Mouse (Mus musculus): ENCODE measurements at regions not wholly inside any gene's neighbourhood (a gene's known extent, or its start where the extent isn't known, plus 50 kb on each side); places are given as distances from the start of the nearest gene placed in this dataset.

GRCm38 (mm10) chr15:38167618-38168152 is 742.3 kb downstream of the 4930447A16Rik start:
- 82% methylated on average over 7 of the region's 7 CpGs for whole genome bisulfite sequencing

GRCm38 (mm10) chr15:38169191-38169590 is 743.8 kb downstream of the 4930447A16Rik start:
- H3K4me3 ChIP-seq (replicated peaks) = no peak overlapping the region
- 60% methylated on average over 8 of the region's 8 CpGs for WGBS
- H3K4me1 ChIP-seq (replicated peaks) = peaks cover 20% of the 10 kb centered on the region
- H3K4me2 ChIP-seq = no peak overlapping the region
- H3K27me3 ChIP-seq = no peaks in the 10 kb centered on the region; the same call in 1 of the 2 replicates
- H3K27ac ChIP-seq = peak overlapping the region; percentile 59; the same call in 1 of the 2 replicates
- H3K36me3 ChIP-seq = no peaks in the 10 kb centered on the region
- H3K9ac ChIP-seq (replicated peaks) = no peak overlapping the region
- ATAC-seq (ENCODE audit: insufficient number of reproducible peaks, insufficient read depth, low FRiP score, low TSS enrichment, low read depth) = no peak
- no peaks in the 10 kb centered on the region for H3K9me3 ChIP-seq

More at GRCm38 (mm10) chr15:38167618-38168152, 742.3 kb downstream of the 4930447A16Rik start:
- Histone ChIP-seq H3K27ac (no peak overlapping the region), H3K4me3 (replicated peaks) (no peak overlapping the region), H3K4me1 (replicated peaks) (peaks cover 20% of the 10 kb centered on the region), H3K9me3 (no peaks in the 10 kb centered on the region), H3K36me3 (no peaks in the 10 kb centered on the region), H3K9ac (replicated peaks) (no peak overlapping the region), H3K27me3 (no peaks in the 10 kb centered on the region; the same call in 1 of the 2 replicates), H3K4me2 (no peak overlapping the region)
- no peak for ATAC-seq (ENCODE audit: insufficient number of reproducible peaks, insufficient read depth, low FRiP score, low TSS enrichment, low read depth)

Data from limb, embryonic 12.5 days (tissue).